Mouse (Mus musculus): ENCODE data around the gene Aldh18a1. TPM values are rescaled to one million over a fixed set of nuclear protein-coding genes. Genes with fewer than 3 reads are reported as not detected.

The Aldh18a1 gene
- total and polyA plus RNA-seq, 3 experiments = 101 to 193 (median 120) TPM

GRCm38 (mm10) chr19:40611830-40612506 lies 23.7 kb upstream of the Aldh18a1 start, which contains the start of the genes Tctn3 and Entpd1 (continued):
- TF ChIP-seq JUN (IDR thresholded peaks at IDR 0.05; ENCODE audit: insufficient read depth, low read depth, low read length) = 0 out of 2 replicates have a peak, but pooled peaks have one; percentile 45
- no peak for TF ChIP-seq USF1 (IDR thresholded peaks at IDR 0.05; ENCODE audit: low read depth, low read length)
- peak; percentile 58 for TF ChIP-seq POLR2A (IDR thresholded peaks at IDR 0.05; ENCODE audit: low read depth, low read length)
- no peak for TF ChIP-seq RCOR1 (conservative IDR thresholded peaks at IDR 0.05; ENCODE audit: low read depth, low read length)
- no peak for TF ChIP-seq TBP (conservative IDR thresholded peaks at IDR 0.05; ENCODE audit: low read depth, low read length)
- no peak for TF ChIP-seq NELFE (IDR thresholded peaks at IDR 0.05; ENCODE audit: low read depth, low read length)
- no peak for TF ChIP-seq UBTF (IDR thresholded peaks at IDR 0.05; ENCODE audit: low read depth, low read length)
- TF ChIP-seq KAT2A (IDR thresholded peaks at IDR 0.05; ENCODE audit: insufficient replicate concordance, low read length) = no peak
- TF ChIP-seq GABPA (IDR thresholded peaks at IDR 0.05; ENCODE audit: insufficient replicate concordance, low read depth, low read length) = no peak
- TF ChIP-seq SIN3A (IDR thresholded peaks at IDR 0.05; ENCODE audit: low read length) = peak; percentile 99
- TF ChIP-seq BHLHE40 (IDR thresholded peaks at IDR 0.05; ENCODE audit: low read depth, low read length) = no peak
- peak; percentile 54 to 96; a peak in 3 of 4 replicates for TF ChIP-seq CTCF (conservative IDR thresholded peaks at IDR 0.05 in 1 of 2, IDR thresholded peaks at IDR 0.05 in 1 of 2; ENCODE audit: low read depth in 2 of 2, low read length in 2 of 2)
- no peak for TF ChIP-seq USF2 (conservative IDR thresholded peaks at IDR 0.05; ENCODE audit: low read depth, low read length)

GRCm38 (mm10) chr19:40607676-40608075 lies 19.4 kb upstream of the Aldh18a1 start:
- no peak for DNase-seq (ENCODE audit: extremely low read depth)
- H3K36me3 ChIP-seq (replicated peaks in 1 of 2; ENCODE audit: control insufficient read depth in 1 of 2, insufficient read depth in 1 of 2, low read length in 1 of 2) = peaks cover 29 to 62% of the 10 kb centered on the region in 2 experiments
- TF ChIP-seq BHLHE40 (IDR thresholded peaks at IDR 0.05; ENCODE audit: low read depth, low read length) (no peak), MAFK (IDR thresholded peaks at IDR 0.05; ENCODE audit: insufficient replicate concordance, low read length) (peak; percentile 95)
- no peak overlapping the region for H3K4me2 ChIP-seq (ENCODE audit: insufficient read depth, low read depth, poor library complexity, severe bottlenecking)
- H3K9me3 ChIP-seq (replicated peaks; ENCODE audit: low read length) = no peaks in the 10 kb centered on the region
- H3K9ac ChIP-seq (ENCODE audit: insufficient read depth, low read depth) = no peak overlapping the region
- peaks cover 4 to 17% of the 10 kb centered on the region in 2 experiments; a peak in 3 of 4 replicates for H3K4me1 ChIP-seq (ENCODE audit: control insufficient read depth in 1 of 2, insufficient read depth in 2 of 2)
- no peaks in the 10 kb centered on the region for H3K27me3 ChIP-seq (replicated peaks)
- no peaks in the 10 kb centered on the region for H3K79me2 ChIP-seq (replicated peaks; ENCODE audit: control insufficient read depth, extremely low read depth, insufficient read depth, poor library complexity, severe bottlenecking)
- in situ Hi-C loops (cut with MboI; ENCODE audit: low pct_ligation_motif_present, low pct_unique_long_range_greater_than_20kb, low sequenced_read_pairs) (loop anchor here (25.0 kb wide), 1 partner anchor 405 kb away; no protein-coding TSS in a partner anchor), dilution Hi-C loops (cut with MboI; ENCODE audit: extremely low pct_ligation_motif_present, extremely low pct_unique_long_range_greater_than_20kb, low sequenced_read_pairs) (no loop called here)
- no peak overlapping the region for H3K27ac ChIP-seq (ENCODE audit: insufficient read depth, low read depth)
- H3K4me3 ChIP-seq (replicated peaks in 1 of 3; ENCODE audit: low read depth in 2 of 3, low read length in 2 of 3, poor library complexity in 1 of 3) = no peak overlapping the region

GRCm38 (mm10) chr19:40605189-40605588 lies 16.9 kb upstream of the Aldh18a1 start:
- dilution Hi-C loops (cut with MboI; ENCODE audit: extremely low pct_ligation_motif_present, extremely low pct_unique_long_range_greater_than_20kb, low sequenced_read_pairs) (no loop called here), in situ Hi-C loops (cut with MboI; ENCODE audit: low pct_ligation_motif_present, low pct_unique_long_range_greater_than_20kb, low sequenced_read_pairs) (loop anchor here (25.0 kb wide), 1 partner anchor 407 kb away; no protein-coding TSS in a partner anchor)
- Histone ChIP-seq H3K27ac (ENCODE audit: insufficient read depth, low read depth) (no peak overlapping the region), H3K4me2 (ENCODE audit: insufficient read depth, low read depth, poor library complexity, severe bottlenecking) (no peak overlapping the region), H3K36me3 (replicated peaks in 1 of 2; ENCODE audit: control insufficient read depth in 1 of 2, insufficient read depth in 1 of 2, low read length in 1 of 2) (peaks cover 30 to 66% of the 10 kb centered on the region in 2 experiments), H3K79me2 (replicated peaks; ENCODE audit: control insufficient read depth, extremely low read depth, insufficient read depth, poor library complexity, severe bottlenecking) (no peaks in the 10 kb centered on the region), H3K4me1 (ENCODE audit: control insufficient read depth in 1 of 2, insufficient read depth in 2 of 2) (peaks cover 0 to 6% of the 10 kb centered on the region in 2 experiments; a peak in 1 of 4 replicates), H3K27me3 (replicated peaks) (no peaks in the 10 kb centered on the region), H3K9ac (ENCODE audit: insufficient read depth, low read depth) (no peak overlapping the region), H3K9me3 (replicated peaks; ENCODE audit: low read length) (no peaks in the 10 kb centered on the region), H3K4me3 (replicated peaks in 1 of 3; ENCODE audit: low read depth in 2 of 3, low read length in 2 of 3, poor library complexity in 1 of 3) (no peak overlapping the region)
- DNase-seq (ENCODE audit: extremely low read depth) = no peak
- TF ChIP-seq BHLHE40 (IDR thresholded peaks at IDR 0.05; ENCODE audit: low read depth, low read length) (no peak), CTCF (conservative IDR thresholded peaks at IDR 0.05 in 1 of 2, IDR thresholded peaks at IDR 0.05 in 1 of 2; ENCODE audit: low read depth in 2 of 2, low read length in 2 of 2) (no peak), MAFK (IDR thresholded peaks at IDR 0.05; ENCODE audit: insufficient replicate concordance, low read length) (no peak), MEF2A (IDR thresholded peaks at IDR 0.05; ENCODE audit: borderline replicate concordance, low read depth, low read length) (no peak), ZNF384 (IDR thresholded peaks at IDR 0.05; ENCODE audit: low read depth, low read length) (no peak), SIN3A (IDR thresholded peaks at IDR 0.05; ENCODE audit: low read length) (no peak), MAZ (IDR thresholded peaks at IDR 0.05; ENCODE audit: low read depth, low read length) (no peak)

Measured in CH12.LX (cell line).